Mouse (Mus musculus) liver, postnatal 0 days (tissue): ENCODE data around the gene Sgk1. TPM values are rescaled to one million over a fixed set of nuclear protein-coding genes. Genes with fewer than 3 reads are reported as not detected.

Experiments used
- ATAC-seq: fragments of 200-750 bp; cut with Nextera tagmentation; 2 replicates; pipeline ENCODE4 v1.8.0; 2017; ENCODE audit warnings: mild to moderate bottlenecking, moderate library complexity
- DNase-seq: peaks from one replicate; pipeline ENCODE4 v3.0.0-alpha.2; 2016
- H3K27ac ChIP-seq: fragments of 300-500 bp; sonication (generic); 2 replicates; pipeline ENCODE4 v1.5.1; 2014; ENCODE audit warnings: antibody characterized with exemption, moderate library complexity, mild to moderate bottlenecking, low read depth
- H3K27me3 ChIP-seq: fragments of 300-500 bp; sonication (generic); 2 replicates; pipeline ENCODE4 v1.6.1; 2014; ENCODE audit warnings: low read length, control low read depth, mixed read lengths; ENCODE audit not compliant: insufficient read depth
- H3K36me3 ChIP-seq: fragments of 300-500 bp; sonication (generic); replicated peaks from 2 replicates; pipeline ENCODE4 v1.6.1; 2014; ENCODE audit warnings: mild to moderate bottlenecking, control low read depth, low read length, moderate library complexity, mixed read lengths; ENCODE audit not compliant: insufficient read depth
- H3K4me1 ChIP-seq: fragments of 300-500 bp; sonication (generic); 2 replicates; pipeline ENCODE4 v1.6.1; 2014; ENCODE audit warnings: antibody characterized with exemption, mild to moderate bottlenecking, control low read depth; ENCODE audit not compliant: insufficient read depth
- H3K4me2 ChIP-seq: fragments of 300-500 bp; sonication (generic); 2 replicates; pipeline ENCODE4 v1.6.1; 2014; ENCODE audit warnings: low read depth, mild to moderate bottlenecking, low read length, moderate library complexity, mixed read lengths
- H3K4me3 ChIP-seq: fragments of 300-500 bp; sonication (generic); 2 replicates; pipeline ENCODE4 v1.5.1; 2014; ENCODE audit warnings: low read depth, low read length
- H3K9ac ChIP-seq: fragments of 300-500 bp; sonication (generic); replicated peaks from 2 replicates; pipeline ENCODE4 v1.6.1; 2014; ENCODE audit warnings: mild to moderate bottlenecking, moderate library complexity
- H3K9me3 ChIP-seq: fragments of 300-500 bp; sonication (generic); 2 replicates; pipeline ENCODE4 v1.6.1; 2016; ENCODE audit warnings: mild to moderate bottlenecking, control low read depth, low read length, mixed read lengths
- CTCF ChIP-seq: sonication (generic); IDR thresholded peaks from 2 replicates; pipeline ENCODE4 v1.5.1; 2016; ENCODE audit warnings: antibody characterized with exemption, low read depth
- EP300 ChIP-seq: IDR thresholded peaks from 2 replicates; pipeline ENCODE4 v1.6.1; 2016; ENCODE audit warnings: antibody characterized with exemption, low read depth, mild to moderate bottlenecking
- WGBS: fragments of 180-500 bp; shearing (Covaris S2); extraction: QIAGEN DNeasy Blood & Tissue Kit; methylation state at CpG from one replicate; pipeline ENCODE4 v1.1.7; 2014; ENCODE audit not compliant: insufficient replicate concordance; 5-methylcytosine and 5-hydroxymethylcytosine counted together
- polyA plus RNA-seq: library from polyadenylated mRNA; unstranded; fragments of >200 nt; fragmentation: Nextera tagmentation; extraction: Ambion mirVana; gene quantifications from 2 replicates; pipeline ENCODE4 v1.2.1, GENCODE M21; 2015

Gene Sgk1
- polyA plus RNA-seq, 1 experiment from 2014 or later = 20.6 TPM

- Histone ChIP-seq H3K27ac (no peak overlapping the region), H3K36me3 (no peaks in the 10 kb centered on the region), H3K27me3 (no peaks in the 10 kb centered on the region), H3K4me2 (no peak overlapping the region), H3K4me1 (no peaks in the 10 kb centered on the region), H3K4me3 (no peak overlapping the region), H3K9ac (no peak overlapping the region), H3K9me3 (no peaks in the 10 kb centered on the region)
- TF ChIP-seq CTCF = no peak
- no peak for TF ChIP-seq EP300
- DNase-seq (no peak), ATAC-seq (no peak)
- 58% methylated on average over 2 of the region's 2 CpGs for WGBS
These were observed 38.6 kb downstream of the Sgk1 start for GRCm38 (mm10) chr10:21920611-21921010.

GRCm38 (mm10) chr10:21922716-21923350 is 40.8 kb downstream of the Sgk1 start:
- Histone ChIP-seq H3K4me1 (no peaks in the 10 kb centered on the region), H3K27ac (no peak overlapping the region), H3K9ac (no peak overlapping the region), H3K4me3 (no peak overlapping the region), H3K4me2 (no peak overlapping the region), H3K9me3 (no peaks in the 10 kb centered on the region), H3K27me3 (no peaks in the 10 kb centered on the region), H3K36me3 (no peaks in the 10 kb centered on the region)
- DNase-seq (no peak), ATAC-seq (no peak)
- WGBS = 70% methylated on average over 8 of the region's 8 CpGs
- no peak for TF ChIP-seq CTCF
- no peak for TF ChIP-seq EP300

DNA sequence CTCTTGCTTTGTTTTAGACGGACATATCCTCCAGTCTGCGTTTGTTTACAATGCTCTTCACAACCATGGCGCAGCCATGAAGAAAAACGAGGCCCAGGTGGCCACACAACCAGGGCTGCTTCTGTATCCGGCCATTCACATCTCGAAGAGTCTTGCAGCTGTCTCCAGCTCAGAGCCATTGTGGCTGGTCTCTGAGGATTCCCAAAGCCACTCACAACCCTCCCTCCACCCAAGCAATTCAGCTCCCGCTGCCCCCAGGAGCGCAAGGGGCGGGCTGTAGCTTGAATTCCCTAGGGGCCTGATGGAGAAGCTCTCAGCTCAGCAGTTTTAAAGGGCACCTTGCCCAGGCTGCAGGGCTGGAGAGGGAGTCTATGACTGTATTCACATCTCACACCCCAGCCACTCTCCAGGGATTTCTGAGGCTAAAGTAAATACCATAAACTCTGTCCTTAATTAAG is 41.5 kb downstream of the Sgk1 start:
- Histone ChIP-seq H3K4me2 (no peak overlapping the region), H3K9me3 (no peaks in the 10 kb centered on the region), H3K4me3 (no peak overlapping the region), H3K9ac (no peak overlapping the region), H3K36me3 (no peaks in the 10 kb centered on the region), H3K4me1 (no peaks in the 10 kb centered on the region), H3K27ac (no peak overlapping the region), H3K27me3 (no peaks in the 10 kb centered on the region)
- no peak for ATAC-seq
- WGBS = 49% methylated on average over 9 of the region's 9 CpGs
- TF ChIP-seq CTCF (no peak), EP300 (no peak)
- DNase-seq = no peak

DNA sequence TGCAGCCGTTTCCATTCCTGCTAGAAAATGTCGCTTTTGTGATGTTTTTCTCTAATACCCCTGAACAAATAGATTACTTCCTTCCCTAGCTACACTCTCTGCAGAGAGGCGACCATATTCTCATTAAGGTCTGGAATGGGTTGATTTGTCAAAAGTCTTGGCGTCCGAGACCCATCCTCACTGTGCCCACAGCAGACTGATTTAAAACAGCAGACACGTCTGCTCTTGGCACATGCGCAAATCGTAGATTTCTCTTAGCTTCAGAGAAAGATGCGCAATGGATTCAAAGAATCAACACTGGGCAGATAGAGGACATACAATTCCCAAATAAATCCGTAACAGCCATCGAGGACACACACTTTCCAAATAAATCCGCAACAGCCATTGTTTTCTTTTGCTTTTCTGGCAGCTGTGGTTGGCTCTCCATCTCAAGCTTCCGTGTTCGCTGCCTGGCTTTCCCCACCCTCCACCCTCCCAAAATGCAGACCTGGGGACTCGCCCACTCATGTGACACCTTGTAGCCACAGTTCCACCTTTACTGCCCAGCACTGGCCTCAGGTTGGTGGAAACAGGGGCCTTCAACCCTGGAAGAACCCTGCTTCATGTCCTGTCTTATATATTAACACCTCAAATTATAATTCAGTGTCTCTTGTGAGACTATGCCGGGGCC is 42.2 kb downstream of the Sgk1 start:
- DNase-seq (no peak), ATAC-seq (no peak)
- TF ChIP-seq CTCF (no peak), EP300 (no peak)
- no peaks in the 10 kb centered on the region for H3K27me3 ChIP-seq
- H3K9me3 ChIP-seq = no peaks in the 10 kb centered on the region
- no peak overlapping the region for H3K4me2 ChIP-seq
- H3K4me1 ChIP-seq = no peaks in the 10 kb centered on the region
- H3K27ac ChIP-seq = no peak overlapping the region
- H3K4me3 ChIP-seq = no peak overlapping the region
- 78% methylated on average over 16 of the region's 16 CpGs for WGBS
- H3K36me3 ChIP-seq = no peaks in the 10 kb centered on the region
- H3K9ac ChIP-seq = no peak overlapping the region

GRCm38 (mm10) chr10:21926941-21927340 is 45.0 kb downstream of the Sgk1 start:
- H3K27ac ChIP-seq = no peak overlapping the region
- 76% methylated on average over 5 of the region's 5 CpGs for WGBS
- no peak for ATAC-seq
- no peak overlapping the region for H3K9ac ChIP-seq
- H3K4me3 ChIP-seq = no peak overlapping the region
- no peaks in the 10 kb centered on the region for H3K4me1 ChIP-seq
- no peak for DNase-seq
- no peak for TF ChIP-seq CTCF
- no peak for TF ChIP-seq EP300
- H3K4me2 ChIP-seq = no peak overlapping the region
- no peaks in the 10 kb centered on the region for H3K36me3 ChIP-seq
- H3K9me3 ChIP-seq = no peaks in the 10 kb centered on the region
- no peaks in the 10 kb centered on the region for H3K27me3 ChIP-seq

GRCm38 (mm10) chr10:21930781-21931380 is 48.9 kb downstream of the Sgk1 start:
- H3K9me3 ChIP-seq = no peaks in the 10 kb centered on the region
- H3K4me2 ChIP-seq = no peak overlapping the region
- no peaks in the 10 kb centered on the region for H3K27me3 ChIP-seq
- H3K36me3 ChIP-seq = no peaks in the 10 kb centered on the region
- no peak overlapping the region for H3K4me3 ChIP-seq
- H3K27ac ChIP-seq = no peak overlapping the region
- DNase-seq (no peak), ATAC-seq (no peak)
- H3K4me1 ChIP-seq = no peaks in the 10 kb centered on the region
- H3K9ac ChIP-seq = no peak overlapping the region
- TF ChIP-seq EP300 (no peak), CTCF (no peak)
- WGBS = 78% methylated on average over 10 of the region's 10 CpGs
